Mouse (Mus musculus): ENCODE measurements around the gene Alox8.
A peak's percentile ranks its signal among the peaks of the same experiment; 100 is the strongest.

DNA sequence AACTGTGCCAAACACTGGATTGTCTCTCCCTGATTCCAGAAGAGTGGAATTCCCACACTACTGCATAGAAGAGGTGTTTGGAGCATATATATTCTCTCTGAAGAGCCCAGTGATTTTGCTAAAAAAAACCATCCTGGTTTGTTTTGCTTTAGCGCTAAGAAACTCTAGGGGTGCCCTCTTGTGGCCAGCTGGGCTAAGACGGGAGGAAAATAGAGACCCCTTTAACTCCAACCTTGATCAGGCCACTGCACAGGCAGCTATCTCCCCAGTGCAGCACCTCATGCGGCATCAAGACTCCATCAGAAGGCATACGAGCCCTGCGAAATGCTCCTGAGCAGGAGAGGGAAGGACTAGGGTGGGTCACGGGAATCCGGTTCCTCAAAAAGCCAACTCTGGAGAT lies 47.2 kb downstream of the Alox8 start:
- peak; percentile 44 for TF ChIP-seq CTCF (IDR thresholded peaks at IDR 0.05; ENCODE audit: low read depth, low read length)
- TF ChIP-seq POLR2A (IDR thresholded peaks at IDR 0.05; ENCODE audit: insufficient read depth, low read length) = no peak
- TF ChIP-seq EP300 (IDR thresholded peaks at IDR 0.05; ENCODE audit: insufficient read depth, low read depth, low read length) = no peak
